Mouse (Mus musculus) stomach, embryonic 16.5 days (tissue): ENCODE measurements around the gene Sh3glb1. TPM values are rescaled to one million over a fixed set of nuclear protein-coding genes. Genes with fewer than 3 reads are reported as not detected.
A peak's percentile ranks its signal among the peaks of the same experiment; 100 is the strongest.

Experiments
- ATAC-seq: fragments of 200-750 bp; cut with Nextera tagmentation; 2 replicates; pipeline ENCODE4 v1.8.0; 2017; ENCODE audit warnings: moderate number of reproducible peaks, moderate TSS enrichment; ENCODE audit not compliant: insufficient read depth, low FRiP score
- H3K27ac ChIP-seq: fragments of 300-500 bp; sonication (generic); 2 replicates; pipeline ENCODE4 v1.5.1; 2014; ENCODE audit warnings: low read length
- H3K27me3 ChIP-seq: fragments of 300-500 bp; sonication (generic); 2 replicates; pipeline ENCODE4 v1.6.1; 2014; ENCODE audit warnings: low read length, control low read depth, mixed read lengths; ENCODE audit not compliant: control insufficient read depth, insufficient read depth
- H3K36me3 ChIP-seq: fragments of 300-500 bp; sonication (generic); 2 replicates; pipeline ENCODE4 v1.6.1; 2014; ENCODE audit warnings: low read length; ENCODE audit not compliant: control insufficient read depth, insufficient read depth
- H3K4me1 ChIP-seq: fragments of 300-500 bp; sonication (generic); 2 replicates; pipeline ENCODE4 v1.6.1; 2014; ENCODE audit warnings: low read length, control low read depth, mixed read lengths; ENCODE audit not compliant: control insufficient read depth, insufficient read depth
- H3K4me2 ChIP-seq: fragments of 300-500 bp; sonication (generic); 2 replicates; pipeline ENCODE4 v1.6.1; 2014; ENCODE audit warnings: low read depth, low read length, mixed read lengths
- H3K4me3 ChIP-seq: fragments of 300-500 bp; sonication (generic); replicated peaks from 2 replicates; pipeline ENCODE4 v1.5.1; 2014; ENCODE audit warnings: mild to moderate bottlenecking, low read length
- H3K9ac ChIP-seq: fragments of 300-500 bp; sonication (generic); 2 replicates; pipeline ENCODE4 v1.6.1; 2014; ENCODE audit warnings: low read length
- H3K9me3 ChIP-seq: fragments of 300-500 bp; sonication (generic); replicated peaks from 2 replicates; pipeline ENCODE4 v1.6.1; 2016; ENCODE audit warnings: low read length, control low read depth; ENCODE audit not compliant: control insufficient read depth
- WGBS: fragments of 180-500 bp; shearing (Covaris S2); extraction: QIAGEN DNeasy Blood & Tissue Kit; methylation state at CpG from one replicate; pipeline ENCODE4 v1.1.7; 2014; 5-methylcytosine and 5-hydroxymethylcytosine counted together
- polyA plus RNA-seq: library from polyadenylated mRNA; unstranded; fragments of >200 nt; fragmentation: Nextera tagmentation; extraction: Ambion mirVana; gene quantifications from 2 replicates; pipeline ENCODE4 v1.2.1, GENCODE M21; 2015

Sh3glb1 gene
- polyA plus RNA-seq, 1 experiment from 2014 or later, result 89.3 TPM

GRCm38 (mm10) chr3:144698790-144699433 is 21.2 kb downstream of the Sh3glb1 start:
- peaks cover 21% of the 10 kb centered on the region; the same call in 1 of the 2 replicates for H3K36me3 ChIP-seq
- 85% methylated on average over 5 of the region's 5 CpGs for WGBS
- no peak overlapping the region for H3K4me3 ChIP-seq
- no peaks in the 10 kb centered on the region for H3K27me3 ChIP-seq
- no peaks in the 10 kb centered on the region for H3K4me1 ChIP-seq
- H3K9me3 ChIP-seq, result no peaks in the 10 kb centered on the region
- no peak overlapping the region for H3K4me2 ChIP-seq
- no peak for ATAC-seq
- H3K27ac ChIP-seq, result 0 out of 2 replicates have a peak overlapping the region, but pooled peaks have one; percentile 10
- H3K9ac ChIP-seq, result no peak overlapping the region

GRCm38 (mm10) chr3:144697942-144698341 is 22.2 kb downstream of the Sh3glb1 start:
- H3K36me3 ChIP-seq, result peaks cover 27% of the 10 kb centered on the region; the same call in 1 of the 2 replicates
- 84% methylated on average over 3 of the region's 3 CpGs for WGBS
- ATAC-seq, result no peak

GRCm38 (mm10) chr3:144697154-144697553 is 23.0 kb downstream of the Sh3glb1 start:
- Histone ChIP-seq H3K36me3 (peaks cover 27% of the 10 kb centered on the region; the same call in 1 of the 2 replicates), H3K27ac (no peak overlapping the region), H3K27me3 (no peaks in the 10 kb centered on the region), H3K4me2 (no peak overlapping the region), H3K9ac (no peak overlapping the region), H3K4me3 (no peak overlapping the region), H3K9me3 (no peaks in the 10 kb centered on the region), H3K4me1 (no peaks in the 10 kb centered on the region)
- ATAC-seq, result no peak
- 66% methylated on average over 5 of the region's 5 CpGs for WGBS

More at GRCm38 (mm10) chr3:144697942-144698341, 22.2 kb downstream of the Sh3glb1 start:
- Histone ChIP-seq H3K9me3 (no peaks in the 10 kb centered on the region), H3K9ac (no peak overlapping the region), H3K4me1 (no peaks in the 10 kb centered on the region), H3K4me3 (no peak overlapping the region), H3K27ac (no peak overlapping the region), H3K27me3 (no peaks in the 10 kb centered on the region), H3K4me2 (no peak overlapping the region)

- Histone ChIP-seq H3K4me1 (no peaks in the 10 kb centered on the region), H3K27me3 (no peaks in the 10 kb centered on the region), H3K9ac (no peak overlapping the region), H3K4me3 (no peak overlapping the region), H3K4me2 (no peak overlapping the region), H3K36me3 (peaks cover 24% of the 10 kb centered on the region; the same call in 1 of the 2 replicates), H3K9me3 (no peaks in the 10 kb centered on the region), H3K27ac (no peak overlapping the region)
- no peak for ATAC-seq
- WGBS, result 66% methylated on average over 7 of the region's 7 CpGs
Observed at GRCm38 (mm10) chr3:144694941-144695340, 25.2 kb downstream of the Sh3glb1 start.

- H3K4me1 ChIP-seq, result 0 out of 2 replicates have a peak, but pooled peaks cover 3% of the 10 kb centered on the region
- no peaks in the 10 kb centered on the region for H3K9me3 ChIP-seq
- no peak overlapping the region for H3K9ac ChIP-seq
- peaks cover 24% of the 10 kb centered on the region; the same call in 1 of the 2 replicates for H3K36me3 ChIP-seq
- no peak overlapping the region for H3K27ac ChIP-seq
- no peak for ATAC-seq
- H3K27me3 ChIP-seq, result no peaks in the 10 kb centered on the region
- 92% methylated on average over 10 of the region's 10 CpGs for WGBS
- H3K4me3 ChIP-seq, result no peak overlapping the region
- H3K4me2 ChIP-seq, result no peak overlapping the region
Observed at GRCm38 (mm10) chr3:144694040-144694439, 26.1 kb downstream of the Sh3glb1 start.

- Histone ChIP-seq H3K4me1 (0 out of 2 replicates have a peak, but pooled peaks cover 3% of the 10 kb centered on the region), H3K27ac (no peak overlapping the region), H3K36me3 (peaks cover 21% of the 10 kb centered on the region; the same call in 1 of the 2 replicates), H3K9ac (no peak overlapping the region), H3K4me2 (no peak overlapping the region), H3K4me3 (no peak overlapping the region), H3K27me3 (no peaks in the 10 kb centered on the region), H3K9me3 (no peaks in the 10 kb centered on the region)
- no peak for ATAC-seq
- 41% methylated on average over 3 of the region's 3 CpGs for WGBS
Observed at GRCm38 (mm10) chr3:144692052-144692451, 28.1 kb downstream of the Sh3glb1 start.

GRCm38 (mm10) chr3:144689236-144689635 is 30.9 kb downstream of the Sh3glb1 start:
- no peak overlapping the region for H3K27ac ChIP-seq
- 25% methylated on average over 11 of the region's 11 CpGs for WGBS
- H3K4me3 ChIP-seq, result no peak overlapping the region
- peak; percentile 83 for ATAC-seq
- no peaks in the 10 kb centered on the region for H3K27me3 ChIP-seq
- 0 out of 2 replicates have a peak, but pooled peaks cover 3% of the 10 kb centered on the region for H3K4me1 ChIP-seq
- peaks cover 21% of the 10 kb centered on the region; the same call in 1 of the 2 replicates for H3K36me3 ChIP-seq
- H3K4me2 ChIP-seq, result no peak overlapping the region
- no peaks in the 10 kb centered on the region for H3K9me3 ChIP-seq
- no peak overlapping the region for H3K9ac ChIP-seq

GRCm38 (mm10) chr3:144688284-144688683 is 31.9 kb downstream of the Sh3glb1 start:
- Histone ChIP-seq H3K36me3 (peaks cover 12% of the 10 kb centered on the region; the same call in 1 of the 2 replicates), H3K27me3 (no peaks in the 10 kb centered on the region), H3K27ac (no peak overlapping the region), H3K9me3 (no peaks in the 10 kb centered on the region), H3K4me2 (no peak overlapping the region), H3K9ac (0 out of 2 replicates have a peak overlapping the region, but pooled peaks have one; percentile 26), H3K4me1 (0 out of 2 replicates have a peak, but pooled peaks cover 3% of the 10 kb centered on the region), H3K4me3 (no peak overlapping the region)
- no peak for ATAC-seq
- 79% methylated on average over 8 of the region's 8 CpGs for WGBS

- Histone ChIP-seq H3K4me1 (0 out of 2 replicates have a peak, but pooled peaks cover 3% of the 10 kb centered on the region), H3K27ac (no peak overlapping the region), H3K4me2 (no peak overlapping the region), H3K27me3 (no peaks in the 10 kb centered on the region), H3K9me3 (no peaks in the 10 kb centered on the region), H3K36me3 (peaks cover 12% of the 10 kb centered on the region; the same call in 1 of the 2 replicates), H3K9ac (no peak overlapping the region), H3K4me3 (no peak overlapping the region)
- WGBS, result 88% methylated on average over 9 of the region's 9 CpGs
- no peak for ATAC-seq
Observed at GRCm38 (mm10) chr3:144687618-144688017, 32.5 kb downstream of the Sh3glb1 start.
